ENCODE assay signal across 9 mouse cellular contexts in the genomic region with DNA sequence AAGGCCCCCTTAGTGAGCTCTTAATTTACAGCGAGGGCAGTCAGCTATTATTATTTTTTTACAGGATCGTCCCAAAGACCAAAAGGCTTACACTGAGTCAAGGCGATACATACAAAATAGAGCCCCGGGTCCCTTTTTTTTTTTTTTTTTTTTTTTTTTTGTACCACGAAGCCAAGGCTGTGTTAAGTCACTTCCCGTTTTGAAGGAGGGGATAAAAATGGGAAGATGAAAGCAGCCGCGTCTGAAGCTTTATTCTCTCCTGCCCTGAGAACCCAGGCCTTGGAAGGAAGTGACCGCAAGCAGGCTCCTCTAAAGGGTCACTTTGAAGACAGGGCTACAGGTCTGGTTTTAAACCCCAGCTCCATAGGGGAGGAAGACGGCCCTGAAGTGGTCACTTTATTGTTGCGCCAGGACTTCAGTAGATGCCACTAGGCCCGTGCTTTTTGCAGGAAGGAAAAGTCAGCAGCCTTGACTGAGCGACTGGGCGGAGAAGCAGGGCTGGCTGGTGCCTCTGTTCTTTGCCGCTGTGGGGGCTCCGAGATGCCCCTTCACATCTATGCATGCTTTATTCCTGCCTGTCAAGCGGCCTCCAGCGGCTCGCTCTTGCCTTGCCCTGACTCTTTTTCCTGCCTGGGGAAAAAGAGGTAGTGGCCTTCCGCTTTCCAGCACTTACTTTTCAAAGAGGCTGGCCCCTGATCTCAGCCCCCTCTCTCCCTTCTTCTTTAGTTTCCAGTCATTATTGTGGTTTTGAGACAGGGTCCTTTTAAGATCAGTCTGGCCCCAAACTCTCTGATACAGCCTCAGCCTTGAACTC. TPM values are rescaled to one million over a fixed set of nuclear protein-coding genes. Genes with fewer than 3 reads are reported as not detected.
A peak's percentile ranks its signal among the peaks of the same experiment; 100 is the strongest.
DNase-seq lines count a peak whose midpoint lies in the region; ATAC-seq and TF ChIP-seq lines count a peak whose summit lies in the region.
"Had no signal": no experiment of that assay in that cellular context is flagged by ENCODE, and none has a peak within 500 bp of the region (broad histone marks: within the 10 kb centered on the region; RNA-seq: fewer than 3 reads in every experiment).

No protein-coding gene starts in this region.

- no peaks in the 10 kb centered on the region for H3K27me3 ChIP-seq in lung, embryonic 14.5 days (ENCODE audit: insufficient read depth, low read length)
- no peaks in the 10 kb centered on the region for H3K27me3 ChIP-seq in hindbrain, postnatal 0 days (ENCODE audit: insufficient read depth, low read length)

- H3K9me3 ChIP-seq in lung, embryonic 14.5 days (ENCODE audit: low read depth, low read length), result no peaks in the 10 kb centered on the region
- H3K9me3 ChIP-seq in hindbrain, postnatal 0 days (ENCODE audit: low read length), result no peaks in the 10 kb centered on the region

- ATAC-seq in lung, embryonic 14.5 days (ENCODE audit: insufficient read depth), result no peak
- no peak for ATAC-seq in hindbrain, postnatal 0 days

- no peak overlapping the region for H3K9ac ChIP-seq in lung, embryonic 14.5 days
- no peak overlapping the region for H3K9ac ChIP-seq in hindbrain, postnatal 0 days (replicated peaks; ENCODE audit: low read length)

- 29% methylated on average over 20 of the region's 20 CpGs for WGBS in lung, embryonic 14.5 days
- WGBS in hindbrain, postnatal 0 days, result 22% methylated on average over 20 of the region's 20 CpGs

- H3K27ac ChIP-seq in lung, embryonic 14.5 days (ENCODE audit: low read depth), result no peak overlapping the region
- no peak overlapping the region for H3K27ac ChIP-seq in hindbrain, postnatal 0 days

- H3K4me3 ChIP-seq in lung, embryonic 14.5 days (ENCODE audit: low read depth, low read length), result no peak overlapping the region
- no peak overlapping the region for H3K4me3 ChIP-seq in hindbrain, postnatal 0 days (ENCODE audit: low read length)

- no peaks in the 10 kb centered on the region for H3K36me3 ChIP-seq in lung, embryonic 14.5 days (ENCODE audit: insufficient read depth)
- no peaks in the 10 kb centered on the region for H3K36me3 ChIP-seq in hindbrain, postnatal 0 days (ENCODE audit: insufficient read depth, low read length)

- H3K4me2 ChIP-seq in lung, embryonic 14.5 days, result peak overlapping the region; percentile 31; the same call in 1 of the 2 replicates
- H3K4me2 ChIP-seq in hindbrain, postnatal 0 days (ENCODE audit: low read depth, low read length), result 0 out of 2 replicates have a peak overlapping the region, but pooled peaks have one; percentile 10

- H3K4me1 ChIP-seq in lung, embryonic 14.5 days (ENCODE audit: insufficient read depth), result no peaks in the 10 kb centered on the region
- no peaks in the 10 kb centered on the region for H3K4me1 ChIP-seq in hindbrain, postnatal 0 days (ENCODE audit: insufficient read depth, low read length)

- intact Hi-C loops in left cerebral cortex, postnatal 14 days (cut with DNase I), result no loop called here

- DNase-seq in adrenal gland, adult (ENCODE audit: inconsistent age in 2 of 2, low spot score in 1 of 2), result peak; percentile 55 to 85
- no peak for DNase-seq in adrenal gland, adult 18-20 months (ENCODE audit: low spot score in 2 of 2)
- DNase-seq in lung, embryonic 14.5 days, result no peak
- DNase-seq in lung, postnatal 36 days, result no peak
- peak; percentile 18 for DNase-seq in hindbrain, postnatal 0 days (ENCODE audit: low spot score)
- peak; percentile 29 for DNase-seq in neural tube, embryonic 10.5 days (ENCODE audit: extremely low spot score, low spot score)
- DNase-seq in thymus, postnatal 25 days, result no peak
- DNase-seq in left cerebral cortex, postnatal 14 days (ENCODE audit: low spot score in 2 of 2), result no peak
- DNase-seq: lung, postnatal 10 days had no signal

- no peak for TF ChIP-seq CTCF in lung, embryonic 14.5 days (IDR thresholded peaks at IDR 0.05; ENCODE audit: low read depth)
- no peak for TF ChIP-seq CTCF in hindbrain, postnatal 0 days (IDR thresholded peaks at IDR 0.05; ENCODE audit: low read depth)

RNA-seq across cellular contexts. Expression of a gene that starts 17.6 kb away (rescaled TPM):
- total RNA-seq in adrenal gland, adult 18-20 months (2021), result 100 to 1,000 TPM; 329 to 423 TPM
- 0.11 TPM in 1 of 2 replicates, not detected in the other for polyA plus RNA-seq in lung, embryonic 14.5 days (2014; fragmentation: Nextera tagmentation; extraction: Ambion mirVana)
- total RNA-seq in hindbrain, postnatal 0 days (2014; rRNA removed), result 12.4 and 13.0 TPM in 2 replicates
- 6.4 and 7.8 TPM in 2 replicates for polyA plus RNA-seq in hindbrain, postnatal 0 days (2015; fragmentation: Nextera tagmentation; extraction: Ambion mirVana)
- total RNA-seq in left cerebral cortex, postnatal 14 days (2021), result 1 to 10 TPM; 4.8 to 6.3 TPM

RNA-seq across cellular contexts. Expression of a gene that starts 45.0 kb away (rescaled TPM):
- 100 to 1,000 TPM in 1 of 2 experiments, 10 to 100 TPM in 1; 79.7 to 101 TPM for total RNA-seq in adrenal gland, adult 18-20 months (2021)
- polyA plus RNA-seq in lung, embryonic 14.5 days (2014; fragmentation: Nextera tagmentation; extraction: Ambion mirVana), result 46.7 and 49.6 TPM in 2 replicates
- 56.8 and 58.1 TPM in 2 replicates for total RNA-seq in hindbrain, postnatal 0 days (2014; rRNA removed)
- polyA plus RNA-seq in hindbrain, postnatal 0 days (2015; fragmentation: Nextera tagmentation; extraction: Ambion mirVana), result 51.3 and 51.9 TPM in 2 replicates
- total RNA-seq in left cerebral cortex, postnatal 14 days (2021), result 10 to 100 TPM; 81.0 to 82.5 TPM

Comparison
In these comparisons a context has a peak if more than half of its experiments do, and no peak if none do; other contexts are left out.
1. DNase-seq: peak in adrenal gland, adult (2 of 2), hindbrain, postnatal 0 days (single experiment) and neural tube, embryonic 10.5 days (single experiment); none in adrenal gland, adult 18-20 months (0 of 2), lung, embryonic 14.5 days (single experiment), lung, postnatal 36 days (single experiment), thymus, postnatal 25 days (single experiment) and left cerebral cortex, postnatal 14 days (0 of 2).
2. RNA of a gene that starts 17.6 kb away (total RNA-seq): 329 to 423 TPM in adrenal gland, adult 18-20 months; 12.4 to 13.0 TPM in hindbrain, postnatal 0 days and 4.8 to 6.3 TPM in left cerebral cortex, postnatal 14 days; every median in the first group is over 10 times any median in the second.